Mouse (Mus musculus) embryo, embryonic 11.5 days (tissue): ENCODE data around the gene Drosha.
"Not testable (repeated sequence)": the region's sequence is repeated elsewhere in the genome, so short reads cannot be mapped to it uniquely, and the experiment has no call there.

Experiments used
- DNase-seq: peaks from one replicate; pipeline ENCODE4 v3.0.0-alpha.2; 2012; ENCODE audit warnings: low read depth, low spot score

The Drosha gene

DNA sequence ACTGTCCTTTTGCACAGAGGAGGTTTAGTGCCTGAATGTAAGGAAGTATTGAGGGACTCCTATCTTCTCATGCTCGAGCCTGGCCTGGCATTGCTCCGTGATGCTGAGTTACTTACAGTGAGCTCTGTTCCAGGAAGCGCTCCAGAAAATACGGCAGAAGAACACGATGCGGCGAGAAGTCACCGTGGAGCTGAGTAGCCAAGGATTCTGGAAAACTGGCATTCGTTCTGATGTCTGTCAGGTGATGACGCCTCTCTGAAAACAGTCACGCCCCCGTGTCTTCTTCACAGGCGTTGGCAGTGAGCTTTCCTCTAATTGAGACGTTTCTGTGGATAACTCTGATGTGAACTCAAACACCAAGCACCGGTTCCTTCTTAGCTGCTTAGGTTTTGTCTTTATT lies 60.2 kb downstream of the Drosha start:
- DNase-seq, result no peak

DNA sequence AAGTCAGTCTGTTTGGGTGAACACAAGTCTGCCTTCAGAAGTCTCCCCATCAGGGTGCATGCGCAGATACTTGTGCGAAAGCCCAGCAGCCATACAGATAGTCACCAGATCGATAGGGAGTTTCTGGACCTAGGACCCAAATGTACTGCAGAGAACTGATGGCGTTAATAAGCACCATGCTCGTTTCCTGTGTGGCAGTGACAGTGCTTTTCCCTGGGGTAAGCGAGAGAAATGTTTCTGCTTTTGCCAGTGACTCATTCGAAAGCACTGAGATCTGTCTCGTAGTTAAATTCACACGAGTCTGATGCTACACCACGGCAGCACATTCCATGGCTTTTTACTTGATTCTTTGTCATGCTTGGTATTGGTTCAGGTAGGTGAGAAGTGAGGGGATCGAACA lies 60.7 kb downstream of the Drosha start:
- DNase-seq, result no peak

- no peak for DNase-seq
Observed at GRCm38 (mm10) chr15:12887206-12887605, 62.6 kb downstream of the Drosha start.

DNA sequence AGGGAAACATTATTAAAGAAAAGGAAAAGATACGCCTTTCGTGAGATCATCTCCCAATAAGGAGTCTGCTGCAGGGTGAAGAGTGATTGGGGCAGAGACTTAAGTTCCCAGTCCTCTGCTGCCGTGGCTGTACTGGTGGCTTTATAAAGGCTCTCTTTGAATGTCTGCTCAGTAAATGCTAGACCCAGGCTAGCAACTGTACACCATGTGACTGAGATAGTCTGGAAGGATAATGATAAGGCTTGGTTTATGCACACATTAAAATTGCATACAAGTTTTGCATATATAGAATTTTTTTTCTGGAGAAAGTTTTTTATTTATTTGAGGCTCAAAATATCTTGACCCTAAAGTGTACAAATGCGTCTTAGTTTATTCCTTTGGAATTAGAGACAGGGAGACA lies 63.7 kb downstream of the Drosha start:
- no peak for DNase-seq

DNA sequence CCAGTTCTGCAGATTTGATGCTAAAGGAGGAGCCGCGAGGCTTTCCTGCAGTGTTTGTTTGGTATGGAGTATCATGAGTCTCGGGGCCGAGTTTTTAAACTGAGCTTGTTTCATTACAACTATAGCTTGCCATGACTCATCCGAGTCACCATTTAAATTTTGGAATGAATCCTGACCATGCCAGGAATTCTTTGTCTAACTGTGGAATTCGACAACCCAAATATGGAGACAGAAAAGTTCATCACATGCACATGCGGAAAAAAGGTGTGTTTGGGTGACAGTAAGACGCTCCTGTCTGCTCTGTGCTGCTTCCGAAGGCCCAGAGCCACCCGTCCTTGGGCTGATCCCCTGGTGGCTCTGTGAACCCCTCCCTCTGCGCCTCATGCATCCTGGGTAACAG lies 65.3 kb downstream of the Drosha start:
- no peak for DNase-seq

- DNase-seq, result no peak
Observed at GRCm38 (mm10) chr15:12895426-12895825, 70.8 kb downstream of the Drosha start.

DNA sequence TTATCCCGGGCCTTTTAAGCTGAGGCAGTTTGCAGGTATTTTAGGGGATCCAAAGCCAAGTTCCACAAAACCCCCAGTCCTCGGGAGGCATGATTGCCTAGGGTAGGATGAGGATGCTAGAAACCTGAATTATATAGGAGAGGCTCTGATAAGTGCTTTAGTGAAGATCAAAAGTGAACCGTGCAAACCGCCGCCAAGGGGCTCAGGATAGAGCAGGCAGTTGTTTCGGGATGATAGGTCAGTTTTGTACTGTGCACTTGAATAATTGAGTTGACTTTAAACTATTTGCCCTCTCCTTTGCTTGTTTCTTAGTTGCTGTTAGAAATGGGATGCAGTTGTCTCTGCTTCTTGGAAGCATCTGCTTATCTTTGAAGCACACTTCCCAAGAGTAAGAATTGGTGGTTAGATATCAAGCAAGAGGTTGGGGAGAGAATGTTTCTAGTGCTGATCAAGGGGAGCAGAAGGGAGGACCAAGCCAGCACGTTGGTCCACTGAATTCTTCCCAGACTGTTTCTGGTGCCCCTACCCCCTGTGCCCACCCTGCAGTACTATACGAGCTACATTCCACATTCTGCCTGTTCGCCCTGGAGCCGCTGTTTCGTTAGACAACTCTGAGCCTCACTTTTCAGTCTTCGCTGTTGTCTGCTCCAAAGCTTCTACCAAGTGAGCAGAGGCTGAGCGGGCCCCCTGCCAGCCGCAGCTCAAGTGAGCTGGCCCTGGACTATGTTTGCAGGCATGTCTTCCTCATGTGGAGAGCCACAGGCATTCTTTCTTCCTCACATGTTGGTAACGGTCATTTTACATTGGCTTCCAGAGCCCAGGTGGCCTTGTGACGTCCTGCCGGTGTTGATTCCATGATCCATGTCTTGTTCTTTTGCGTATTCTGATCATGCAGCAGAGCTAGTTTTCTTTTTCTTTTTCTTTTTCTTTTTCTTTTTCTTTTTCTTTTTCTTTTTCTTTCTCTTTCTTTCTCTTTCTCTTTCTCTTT lies 71.7 kb downstream of the Drosha start:
- no peak for DNase-seq

GRCm38 (mm10) chr15:12897831-12898230 lies 73.2 kb downstream of the Drosha start:
- DNase-seq, result no peak

DNA sequence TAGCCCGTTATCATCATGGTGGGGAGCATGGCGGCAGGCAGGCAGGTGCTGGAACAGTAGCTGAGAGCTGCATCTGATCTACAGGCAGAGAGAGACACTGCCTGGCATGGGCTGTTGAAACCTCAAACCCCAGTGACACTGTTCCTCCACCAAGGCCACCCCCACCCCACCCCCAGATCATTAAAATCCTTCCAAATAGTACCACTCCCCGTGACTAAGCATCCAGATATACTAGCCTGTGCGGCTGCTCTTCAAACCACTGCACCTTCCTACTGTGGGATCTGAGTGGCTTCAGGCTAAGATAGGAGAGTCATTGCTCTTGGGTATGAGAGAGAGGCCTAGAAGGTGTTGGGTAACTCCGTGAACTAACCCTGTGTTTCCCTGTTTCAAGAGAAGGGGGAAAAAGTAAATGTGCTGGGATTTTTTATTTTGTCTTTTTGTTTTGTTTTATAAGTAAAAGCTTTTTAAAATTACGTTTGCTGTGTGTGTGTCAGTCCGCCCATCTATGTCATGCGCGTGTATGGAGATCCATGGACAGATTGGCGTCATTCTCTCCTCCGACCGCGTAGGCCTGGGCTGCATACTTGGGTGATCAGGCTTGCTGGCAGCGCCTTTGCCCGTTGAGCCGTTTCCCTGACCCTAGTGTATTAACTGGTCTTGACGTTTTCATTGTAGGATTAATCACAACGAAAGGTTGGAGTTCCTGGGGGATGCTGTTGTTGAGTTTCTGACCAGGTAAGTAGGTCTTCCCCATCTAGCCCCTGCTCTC lies 76.0 kb downstream of the Drosha start:
- no peak for DNase-seq

GRCm38 (mm10) chr15:12901197-12901570 lies 76.6 kb downstream of the Drosha start:
- no peak for DNase-seq

DNA sequence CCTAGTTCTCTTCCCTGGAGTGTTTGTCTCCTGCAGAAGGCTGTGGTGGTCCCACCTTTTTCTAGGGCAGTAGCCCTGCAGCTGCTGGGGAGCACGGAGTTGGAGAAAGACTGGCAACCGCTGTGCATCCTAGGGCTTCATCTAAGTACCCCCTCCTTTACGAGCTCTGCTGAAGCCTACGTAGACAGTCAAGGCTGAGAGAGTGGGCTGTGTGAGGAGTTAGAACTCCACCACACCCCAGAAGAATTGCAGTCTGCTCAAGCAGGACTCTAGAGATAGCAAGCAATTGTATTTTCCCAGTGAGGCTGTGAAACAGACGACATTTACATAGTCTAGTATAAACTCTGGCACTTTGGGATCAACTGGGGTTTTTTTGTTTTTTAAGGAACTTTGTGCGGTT lies 79.8 kb downstream of the Drosha start:
- DNase-seq, result no peak

GRCm38 (mm10) chr15:12907962-12908719 lies 83.5 kb downstream of the Drosha start:
- no peak for DNase-seq

DNA sequence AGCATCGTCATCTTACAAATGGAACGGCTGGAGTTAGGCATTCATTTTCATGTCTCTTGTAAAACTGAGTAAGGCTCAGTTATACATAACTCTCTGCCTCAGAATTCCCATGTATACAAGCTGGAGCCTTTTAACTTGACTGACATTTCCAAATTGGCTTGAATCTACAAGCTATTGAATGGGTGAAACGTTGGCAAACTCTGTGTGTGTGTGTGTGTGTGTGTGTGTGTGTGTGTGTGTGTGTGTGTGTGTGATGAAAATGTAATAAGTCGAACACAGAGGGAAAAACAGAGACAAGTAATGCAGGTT lies 84.1 kb downstream of the Drosha start:
- no peak for DNase-seq

GRCm38 (mm10) chr15:12909171-12909570 lies 84.6 kb downstream of the Drosha start:
- DNase-seq, result no peak

GRCm38 (mm10) chr15:12911082-12911481 lies 86.5 kb downstream of the Drosha start:
- DNase-seq, result no peak

GRCm38 (mm10) chr15:12916314-12916815 lies 91.8 kb downstream of the Drosha start:
- no peak for DNase-seq

GRCm38 (mm10) chr15:12919326-12919966 lies 94.8 kb downstream of the Drosha start:
- DNase-seq, result not testable (repeated sequence)

- no peak for DNase-seq
Observed at GRCm38 (mm10) chr15:12919967-12920870, 95.6 kb downstream of the Drosha start.

DNA sequence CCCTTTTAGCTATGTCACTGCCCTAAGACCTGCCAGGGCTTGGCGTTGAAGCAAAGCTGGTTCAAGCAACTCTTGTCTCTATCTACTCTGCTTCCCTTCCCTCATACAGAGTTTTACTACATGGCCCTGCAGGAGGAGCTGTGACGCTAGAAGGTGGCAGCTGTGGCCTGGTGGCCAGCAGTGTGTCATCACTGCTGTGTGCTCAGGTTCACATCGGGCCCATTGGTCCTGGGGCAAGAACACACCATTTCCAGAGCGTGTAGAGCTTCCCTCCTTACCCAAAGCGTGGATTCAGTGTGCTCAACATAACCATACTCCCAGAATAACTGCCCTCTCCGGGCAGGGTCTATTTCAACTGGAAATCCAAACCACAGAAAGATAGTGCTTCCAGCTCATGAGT lies 97.3 kb downstream of the Drosha start:
- DNase-seq, result no peak

DNA sequence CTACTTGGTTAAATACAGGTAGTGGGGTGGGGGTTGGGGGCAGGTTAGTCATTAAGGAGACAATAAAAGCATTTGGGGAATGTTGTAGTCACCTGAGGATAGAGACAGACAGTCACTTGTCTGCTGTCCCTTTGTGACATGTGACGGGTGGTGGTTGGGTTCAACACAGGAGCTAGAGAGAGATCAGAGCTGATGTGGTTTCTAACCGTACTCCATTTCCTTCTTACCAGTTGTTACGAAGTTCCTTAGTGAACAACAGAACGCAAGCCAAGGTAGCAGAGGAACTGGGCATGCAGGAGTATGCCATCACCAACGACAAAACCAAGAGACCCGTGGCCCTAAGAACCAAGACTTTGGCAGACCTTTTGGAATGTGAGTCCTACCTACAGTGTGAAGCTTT lies 99.2 kb downstream of the Drosha start:
- DNase-seq, result no peak
